Mouse (Mus musculus): ENCODE data around the gene Rpl23.

- TF ChIP-seq CTCF (IDR thresholded peaks at IDR 0.05; ENCODE audit: control insufficient read depth, insufficient read depth, insufficient read length), result no peak
- TF ChIP-seq MAX (IDR thresholded peaks at IDR 0.05), result no peak
Measured at GRCm38 (mm10) chr11:97809235-97810121, 27.2 kb upstream of the Rpl23 start.

Data from C2C12 (cell line).